Mouse (Mus musculus): Measurements from ENCODE around the gene Mknk2. TPM values are rescaled to one million over a fixed set of nuclear protein-coding genes. Genes with fewer than 3 reads are reported as not detected.
A peak's percentile ranks its signal among the peaks of the same experiment; 100 is the strongest.

Gene Mknk2
- polyA plus RNA-seq, 1 experiment from 2014 or later: 119 TPM

- no peak for DNase-seq (ENCODE audit: low spot score)
These were observed 7.4 kb downstream of the Mknk2 start for GRCm38 (mm10) chr10:80670531-80670930.

GRCm38 (mm10) chr10:80669737-80670485 lies 8.0 kb downstream of the Mknk2 start:
- DNase-seq (ENCODE audit: low spot score): no peak

- no peak for DNase-seq (ENCODE audit: low spot score)
These were observed 8.9 kb downstream of the Mknk2 start for GRCm38 (mm10) chr10:80669018-80669417.

- DNase-seq (ENCODE audit: low spot score): no peak
These were observed 9.3 kb downstream of the Mknk2 start for GRCm38 (mm10) chr10:80668614-80669013.

- no peak for DNase-seq (ENCODE audit: low spot score)
These were observed 11.0 kb downstream of the Mknk2 start for GRCm38 (mm10) chr10:80666837-80667412.

- DNase-seq (ENCODE audit: low spot score): no peak
These were observed 11.8 kb downstream of the Mknk2 start for GRCm38 (mm10) chr10:80665981-80666733.

GRCm38 (mm10) chr10:80665459-80665858 lies 12.5 kb downstream of the Mknk2 start:
- DNase-seq (ENCODE audit: low spot score): no peak

GRCm38 (mm10) chr10:80665016-80665380 lies 12.9 kb downstream of the Mknk2 start:
- no peak for DNase-seq (ENCODE audit: low spot score)

- DNase-seq (ENCODE audit: low spot score): no peak
These were observed 13.5 kb downstream of the Mknk2 start for GRCm38 (mm10) chr10:80664197-80665015.

- DNase-seq (ENCODE audit: low spot score): peak; percentile 30
These were observed 14.3 kb downstream of the Mknk2 start for GRCm38 (mm10) chr10:80663485-80664196.

GRCm38 (mm10) chr10:80661149-80661548 lies 16.8 kb downstream of the Mknk2 start:
- peak; percentile 83 for DNase-seq (ENCODE audit: low spot score)

- DNase-seq (ENCODE audit: low spot score): peak; percentile 72
These were observed 18.7 kb downstream of the Mknk2 start for GRCm38 (mm10) chr10:80659213-80659612.

GRCm38 (mm10) chr10:80658841-80659202 lies 19.1 kb downstream of the Mknk2 start:
- DNase-seq (ENCODE audit: low spot score): peak; percentile 60

- peak; percentile 52 for DNase-seq (ENCODE audit: low spot score)
These were observed 19.6 kb downstream of the Mknk2 start for GRCm38 (mm10) chr10:80658194-80658840.

- no peak for DNase-seq (ENCODE audit: low spot score)
These were observed 20.9 kb downstream of the Mknk2 start, which contains the start of gene Btbd2 for GRCm38 (mm10) chr10:80656863-80657623. Gene Btbd2 (minus strand): TSS chr10:80657071.

GRCm38 (mm10) chr10:80656130-80656862 lies 21.6 kb downstream of the Mknk2 start:
- peak; percentile 94 for DNase-seq (ENCODE audit: low spot score)

- DNase-seq (ENCODE audit: low spot score): no peak
These were observed 22.3 kb downstream of the Mknk2 start for GRCm38 (mm10) chr10:80655406-80656129.

- DNase-seq (ENCODE audit: low spot score): no peak
These were observed 23.0 kb downstream of the Mknk2 start for GRCm38 (mm10) chr10:80654866-80655265.
